Mouse (Mus musculus) layer of hippocampus, adult 9-10 months (tissue): ENCODE measurements around the gene Cd63.

ENCODE experiments used
- DNase-seq: peaks from one replicate; pipeline ENCODE4 v3.0.0; 2022; ENCODE audit warnings: low spot score

Cd63 gene

DNA sequence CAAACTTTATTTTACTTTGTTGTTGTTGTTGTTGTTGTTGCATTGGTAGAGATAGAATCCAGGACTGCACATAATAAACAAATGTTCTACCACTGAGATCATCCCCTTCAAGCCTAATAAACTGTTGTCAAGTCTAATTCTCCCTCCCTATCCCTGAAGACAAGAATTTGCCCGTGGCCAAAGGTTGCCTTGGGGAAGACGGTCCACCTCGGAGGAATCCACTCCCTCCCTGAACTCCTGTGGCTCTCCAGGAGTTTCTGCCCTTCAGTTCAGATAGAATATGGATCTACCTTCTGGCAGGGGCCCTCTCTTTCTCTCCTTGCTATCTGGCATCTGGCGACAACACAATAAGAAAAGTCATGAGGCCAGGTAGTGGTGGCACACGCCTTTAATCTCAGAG, 4.0 kb downstream of the Cd63 start:
- DNase-seq, result no peak

DNA sequence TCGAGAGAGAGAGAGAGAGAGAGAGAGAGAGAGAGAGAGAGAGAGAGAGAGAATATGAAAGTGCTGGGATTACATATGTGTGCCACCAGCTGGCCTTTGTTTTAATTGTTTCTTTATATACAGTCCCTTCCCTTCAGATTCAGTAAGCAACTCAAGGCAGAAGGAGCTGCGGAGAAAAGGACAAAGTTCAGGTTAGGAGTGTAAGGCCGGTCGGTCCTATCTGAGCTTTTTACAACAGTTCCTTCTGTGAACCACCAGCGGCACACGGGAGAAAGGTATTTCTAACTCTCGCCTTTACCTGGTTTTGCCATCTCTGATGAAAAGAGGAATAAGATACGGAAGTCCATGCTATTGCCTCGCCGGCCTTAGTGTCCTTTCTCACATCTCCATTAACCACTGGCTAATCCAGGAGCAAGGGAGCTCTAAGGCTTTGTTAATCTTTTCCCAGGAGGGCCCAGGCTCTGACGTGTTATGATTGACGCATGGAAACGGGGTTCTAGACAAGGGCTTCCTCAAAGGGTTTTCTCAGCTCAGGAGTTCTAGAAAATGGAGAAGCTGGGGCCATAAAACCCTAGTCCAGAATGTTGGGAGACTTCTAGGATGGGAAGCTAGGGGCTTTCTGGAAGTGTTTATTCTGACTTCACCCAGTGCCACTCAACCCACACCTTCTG, 8.1 kb downstream of the Cd63 start:
- no peak for DNase-seq

DNA sequence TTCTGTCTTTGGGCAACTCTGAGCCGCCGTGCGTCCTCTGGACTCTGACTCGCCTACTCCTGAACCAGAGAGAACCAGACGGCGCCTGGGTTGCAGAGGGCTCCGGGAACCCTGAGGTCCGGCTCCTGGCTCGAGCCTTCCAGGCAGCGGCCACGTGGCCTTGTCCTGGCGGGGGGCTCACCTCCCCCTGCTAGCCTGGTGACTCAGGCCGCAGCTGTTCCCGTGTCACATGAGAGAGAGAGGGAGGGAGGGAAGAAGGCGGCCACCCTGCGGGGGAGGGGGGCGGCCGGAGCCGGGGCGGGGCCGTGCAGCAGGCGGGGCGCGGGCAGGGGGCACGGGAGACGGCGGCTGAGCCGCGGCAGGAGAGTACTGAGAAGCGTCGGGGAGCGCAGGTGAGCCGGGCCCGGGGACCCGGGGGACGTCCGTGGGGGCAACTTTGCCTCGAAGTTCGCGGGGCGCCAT, 8.8 kb downstream of the Cd63 start:
- DNase-seq, result no peak

DNA sequence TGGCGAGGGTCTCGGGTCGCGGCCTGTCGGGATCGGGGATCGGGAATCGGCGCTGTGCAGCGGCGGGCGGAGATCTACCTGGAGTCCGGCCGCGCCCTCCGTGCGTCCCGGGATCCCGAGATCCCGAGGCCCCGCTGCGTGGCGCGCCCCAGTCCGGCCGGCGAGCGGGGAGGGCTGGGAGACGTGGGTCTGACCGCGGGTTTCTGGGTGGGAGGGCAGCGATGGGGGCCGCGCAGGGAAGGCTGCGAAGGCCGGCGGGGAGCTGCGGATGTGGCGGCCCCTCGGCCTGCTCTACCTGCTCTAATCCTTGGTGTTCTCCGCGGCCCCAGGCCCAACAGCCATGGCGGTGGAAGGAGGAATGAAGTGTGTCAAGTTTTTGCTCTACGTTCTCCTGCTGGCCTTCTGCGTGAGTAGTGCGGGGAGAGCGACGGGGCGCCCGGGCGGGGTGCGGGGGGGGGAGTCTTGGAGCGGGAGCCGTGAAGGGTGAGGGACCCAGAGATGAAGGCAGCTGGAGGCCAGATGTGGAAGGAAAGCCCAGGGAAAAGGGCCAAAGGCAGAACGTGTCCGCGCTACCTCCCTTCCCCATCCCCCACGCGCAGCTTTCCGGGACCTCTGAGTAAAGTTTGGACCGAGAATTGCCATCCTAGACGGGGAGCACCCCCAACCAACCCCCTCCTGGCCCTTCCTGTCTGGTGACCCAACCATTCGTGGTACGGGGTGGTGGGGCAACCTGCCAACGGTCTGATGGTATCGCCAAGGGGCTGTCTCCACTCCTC, 9.5 kb downstream of the Cd63 start:
- DNase-seq, result no peak

DNA sequence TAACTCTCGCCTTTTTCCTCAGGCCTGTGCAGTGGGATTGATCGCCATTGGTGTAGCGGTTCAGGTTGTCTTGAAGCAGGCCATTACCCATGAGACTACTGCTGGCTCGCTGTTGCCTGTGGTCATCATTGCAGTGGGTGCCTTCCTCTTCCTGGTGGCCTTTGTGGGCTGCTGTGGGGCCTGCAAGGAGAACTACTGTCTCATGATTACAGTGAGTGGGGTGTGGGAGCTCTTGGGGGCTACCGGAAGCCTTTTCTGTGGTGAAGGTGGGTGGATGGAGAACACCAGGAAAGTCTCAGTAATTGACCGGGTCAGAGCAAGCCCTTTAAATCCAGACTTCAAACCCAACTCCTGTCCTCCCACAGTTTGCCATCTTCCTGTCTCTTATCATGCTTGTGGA, 10.6 kb downstream of the Cd63 start:
- no peak for DNase-seq

DNA sequence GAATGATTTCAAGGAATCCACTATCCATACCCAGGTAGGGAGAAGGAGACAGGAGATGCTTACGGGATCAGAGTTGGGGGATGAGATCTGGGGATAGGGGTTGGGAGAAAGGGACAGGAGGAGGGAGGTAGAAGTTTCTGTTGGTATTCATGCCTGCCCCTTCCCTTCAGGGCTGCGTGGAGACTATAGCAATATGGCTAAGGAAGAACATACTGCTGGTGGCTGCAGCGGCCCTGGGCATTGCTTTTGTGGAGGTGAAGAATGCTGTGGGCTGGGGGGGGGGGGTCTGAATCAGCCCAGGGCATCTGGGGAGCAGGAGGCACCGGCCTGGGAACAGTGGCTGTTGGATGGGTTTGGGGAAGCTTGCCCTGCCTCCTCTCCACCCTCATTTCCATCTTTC, 11.5 kb downstream of the Cd63 start:
- DNase-seq, result no peak

DNA sequence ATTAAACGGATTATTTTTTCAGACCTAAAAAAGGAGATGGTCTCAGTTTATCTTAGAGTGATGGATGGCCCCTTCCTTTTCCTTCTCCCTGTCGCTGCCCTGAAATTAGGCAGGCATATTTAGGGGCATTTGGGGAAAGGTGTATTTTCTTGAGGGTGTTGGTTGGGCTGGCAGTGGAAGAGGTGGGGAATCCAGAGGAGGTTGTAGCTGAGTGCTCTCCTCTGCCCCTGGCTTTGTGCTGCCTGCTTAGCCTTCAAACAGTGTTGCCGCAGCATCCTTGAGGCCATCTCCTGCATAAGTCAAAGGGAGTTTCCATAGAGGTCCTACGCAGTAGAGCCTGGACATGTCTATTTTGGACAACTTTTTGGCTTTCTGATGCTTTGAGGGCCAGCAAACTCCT, 12.0 kb downstream of the Cd63 start:
- DNase-seq, result no peak

DNA sequence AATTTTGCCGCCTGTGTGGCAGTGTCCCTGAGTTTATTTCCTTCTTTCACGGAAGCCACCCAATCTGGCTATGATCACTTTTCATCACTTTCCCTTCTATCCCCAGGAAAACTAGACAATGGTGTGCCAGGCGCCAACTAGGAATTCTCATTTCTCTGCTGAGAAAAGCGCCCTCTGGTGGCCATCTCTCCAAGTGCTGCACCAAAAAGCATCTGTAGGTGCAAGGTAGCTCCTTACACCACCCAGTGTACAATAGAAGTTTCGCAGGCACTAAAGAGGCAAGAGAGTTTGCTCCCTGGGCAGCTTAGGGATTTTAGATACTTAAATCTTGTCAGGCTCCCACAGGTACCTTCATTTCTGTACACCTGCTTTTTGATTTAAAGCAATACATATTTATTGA, 12.4 kb downstream of the Cd63 start:
- DNase-seq, result peak; percentile 89

DNA sequence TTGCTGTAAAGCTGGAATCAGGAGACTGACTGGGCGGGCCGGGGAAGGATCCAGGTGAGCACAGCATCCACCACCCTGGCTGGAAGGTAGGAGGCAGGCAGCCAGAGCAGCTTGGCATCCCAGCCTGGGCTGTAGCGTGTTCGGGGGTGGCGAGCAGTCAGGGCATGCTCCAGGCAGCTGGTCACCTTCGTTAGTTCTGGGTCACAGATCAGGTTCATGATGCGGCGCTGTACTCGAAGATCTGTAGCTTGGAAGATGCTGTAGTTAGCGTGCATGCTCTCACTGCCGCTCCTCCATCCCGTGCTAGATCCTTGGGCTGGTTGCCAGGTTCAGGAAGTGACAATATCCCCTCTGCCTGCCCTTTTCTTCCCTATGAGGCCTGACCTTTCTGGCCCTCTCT, 12.9 kb downstream of the Cd63 start:
- no peak for DNase-seq

DNA sequence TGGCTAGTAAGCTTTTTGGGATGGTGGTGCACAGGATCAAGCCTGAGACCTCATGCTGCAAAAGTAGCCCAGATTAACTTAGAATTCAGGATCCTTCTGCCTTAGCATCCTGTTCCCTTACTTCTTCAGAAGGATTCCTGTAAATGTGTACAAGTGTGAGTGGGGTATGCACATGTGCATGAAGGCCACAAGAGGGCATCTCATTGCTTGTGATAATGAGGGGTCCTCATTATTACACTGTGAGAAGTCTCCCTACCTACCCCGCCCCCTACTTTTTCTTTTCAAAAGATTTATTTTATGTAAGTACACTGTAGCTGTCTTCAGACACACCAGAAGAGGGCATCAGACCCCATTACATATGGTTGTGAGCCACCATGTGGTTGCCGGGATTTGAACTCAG, 14.8 kb downstream of the Cd63 start:
- no peak for DNase-seq

DNA sequence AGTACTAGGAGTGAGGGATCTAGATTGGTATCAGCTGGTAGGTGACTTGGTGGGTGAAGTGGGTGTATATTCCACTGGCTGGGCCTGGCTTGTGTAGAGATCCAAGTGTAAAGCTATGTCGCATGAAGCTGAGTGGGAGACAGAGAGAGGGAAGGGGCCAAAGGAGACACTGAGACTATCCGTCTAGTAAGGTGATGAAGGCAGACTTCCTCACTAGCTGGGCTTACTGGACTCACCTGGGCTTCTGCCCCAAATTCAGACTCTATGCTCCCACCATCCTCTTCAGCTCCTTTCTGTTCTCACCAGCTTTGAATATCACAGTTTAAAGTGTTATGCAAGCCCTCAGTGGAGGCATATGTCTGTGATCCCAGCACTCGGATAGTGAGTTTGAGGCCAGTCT, 15.9 kb downstream of the Cd63 start:
- no peak for DNase-seq

DNA sequence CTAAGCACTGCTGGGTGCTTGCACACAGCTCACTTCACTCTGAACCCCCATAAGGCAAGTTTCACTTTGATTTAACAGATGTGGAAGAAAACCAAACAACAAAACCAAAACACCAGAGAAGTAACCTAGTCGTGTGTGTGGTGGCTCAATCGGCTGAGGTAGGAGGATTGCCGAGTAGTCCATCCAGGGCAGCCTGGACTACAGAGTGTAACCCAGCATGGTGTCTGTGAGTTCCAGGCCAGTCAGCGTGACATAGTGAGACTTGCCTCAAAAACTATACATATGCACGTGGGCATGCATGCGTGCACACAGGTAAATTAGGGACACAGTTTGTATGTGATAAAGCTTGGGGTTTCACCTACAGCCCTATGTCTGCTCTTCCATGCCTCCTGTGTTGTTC, 16.6 kb downstream of the Cd63 start:
- no peak for DNase-seq

DNA sequence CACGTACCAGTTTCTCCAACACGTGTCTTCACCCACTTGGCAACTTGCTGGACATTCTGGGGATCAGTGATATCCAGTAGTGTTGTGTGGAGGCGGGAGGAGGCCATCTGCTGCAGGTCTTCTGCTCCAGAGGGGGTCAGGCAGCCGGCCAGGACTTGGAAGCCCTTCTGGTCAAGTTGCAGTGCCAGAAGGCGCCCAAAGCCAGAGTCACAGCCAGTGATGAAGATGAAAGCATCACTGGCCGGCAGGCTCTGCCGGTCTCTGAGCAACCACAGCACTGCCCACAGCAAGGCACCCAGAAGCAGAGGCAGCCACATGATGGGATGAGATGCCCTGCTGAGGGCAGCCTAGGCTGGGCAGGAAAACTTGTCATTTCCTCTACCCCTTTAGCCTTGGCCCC, 17.5 kb downstream of the Cd63 start:
- DNase-seq, result no peak

DNA sequence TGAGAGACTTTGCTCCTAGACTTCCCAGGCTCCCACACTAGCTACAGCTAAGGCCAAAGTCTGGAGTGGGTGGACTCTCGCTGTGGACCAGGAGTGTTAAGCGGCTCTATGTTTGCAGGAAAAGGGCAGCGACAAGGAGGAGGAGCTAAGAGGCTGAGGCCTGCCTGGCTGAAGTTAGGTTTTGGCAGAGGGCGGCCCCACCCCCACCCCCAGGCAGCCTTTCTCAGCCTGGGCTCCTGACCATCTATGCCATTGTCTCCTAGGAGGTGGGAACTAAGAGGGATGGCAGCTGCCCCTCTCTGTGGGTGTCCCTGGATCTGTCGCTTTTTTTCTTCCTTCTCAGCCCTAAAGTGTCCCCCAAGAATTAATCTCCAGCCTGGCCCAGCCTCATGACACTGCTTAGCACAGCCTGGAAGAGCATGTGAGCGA, 18.4 kb downstream of the Cd63 start:
- DNase-seq, result no peak

DNA sequence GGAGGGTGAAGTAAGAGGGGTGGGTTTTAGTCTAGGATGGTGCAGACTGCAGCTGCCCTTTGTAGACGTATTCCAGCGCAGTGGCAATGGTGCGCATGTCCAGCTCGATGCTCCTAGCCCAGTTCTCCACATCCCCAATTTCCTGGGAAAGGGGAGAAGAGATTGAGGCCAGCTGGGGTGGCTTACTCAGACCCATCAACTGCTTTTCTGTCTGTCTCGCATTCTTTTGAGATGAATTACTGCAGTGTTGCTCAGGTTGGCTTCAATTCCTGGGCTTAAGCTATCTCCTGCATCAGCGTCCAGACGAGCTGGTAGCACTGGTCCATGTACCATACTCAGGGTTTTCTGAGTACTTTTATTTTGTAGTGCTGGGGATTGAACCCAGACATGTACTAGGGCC, 19.2 kb downstream of the Cd63 start:
- DNase-seq, result no peak

DNA sequence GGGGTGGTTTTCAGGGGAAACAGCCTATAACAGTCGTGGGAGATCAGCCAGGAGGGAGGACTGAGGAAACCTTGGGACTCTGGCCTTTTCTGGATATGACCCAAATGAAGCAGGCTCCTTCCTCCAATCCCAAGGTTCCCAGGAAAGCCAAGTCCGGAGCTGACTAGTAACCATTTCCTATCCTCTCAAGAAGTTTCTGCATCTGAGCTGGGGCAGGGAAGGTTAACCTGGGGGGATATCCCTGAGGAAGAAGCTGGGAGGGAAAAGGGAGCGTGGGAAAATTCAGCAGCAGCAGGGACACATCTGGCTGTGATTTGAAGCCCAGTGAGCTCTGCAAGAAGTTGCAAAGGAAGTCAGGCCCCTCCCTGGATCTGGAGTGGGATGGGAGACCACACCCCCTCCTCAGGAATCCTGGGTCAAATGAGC, 20.0 kb downstream of the Cd63 start:
- no peak for DNase-seq

DNA sequence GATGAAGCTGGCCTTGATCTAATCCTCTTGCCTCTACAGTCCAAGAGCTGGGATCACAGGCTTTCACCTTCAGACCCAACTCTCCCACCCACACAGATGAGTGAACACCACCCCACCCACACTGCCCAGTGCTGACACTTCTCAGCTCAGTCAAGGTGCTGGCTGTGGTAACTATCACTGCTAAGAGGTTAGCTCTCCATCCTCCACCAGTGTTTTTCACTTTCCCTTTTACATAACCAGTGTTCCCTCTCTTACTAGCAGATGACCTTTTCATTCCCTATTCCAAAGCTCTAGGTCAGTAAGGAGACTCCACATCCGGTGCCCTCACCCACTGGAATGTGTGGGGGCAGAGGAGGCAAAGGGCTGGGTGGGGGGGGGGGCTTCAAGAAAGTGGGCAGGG, 20.5 kb downstream of the Cd63 start:
- DNase-seq, result no peak

DNA sequence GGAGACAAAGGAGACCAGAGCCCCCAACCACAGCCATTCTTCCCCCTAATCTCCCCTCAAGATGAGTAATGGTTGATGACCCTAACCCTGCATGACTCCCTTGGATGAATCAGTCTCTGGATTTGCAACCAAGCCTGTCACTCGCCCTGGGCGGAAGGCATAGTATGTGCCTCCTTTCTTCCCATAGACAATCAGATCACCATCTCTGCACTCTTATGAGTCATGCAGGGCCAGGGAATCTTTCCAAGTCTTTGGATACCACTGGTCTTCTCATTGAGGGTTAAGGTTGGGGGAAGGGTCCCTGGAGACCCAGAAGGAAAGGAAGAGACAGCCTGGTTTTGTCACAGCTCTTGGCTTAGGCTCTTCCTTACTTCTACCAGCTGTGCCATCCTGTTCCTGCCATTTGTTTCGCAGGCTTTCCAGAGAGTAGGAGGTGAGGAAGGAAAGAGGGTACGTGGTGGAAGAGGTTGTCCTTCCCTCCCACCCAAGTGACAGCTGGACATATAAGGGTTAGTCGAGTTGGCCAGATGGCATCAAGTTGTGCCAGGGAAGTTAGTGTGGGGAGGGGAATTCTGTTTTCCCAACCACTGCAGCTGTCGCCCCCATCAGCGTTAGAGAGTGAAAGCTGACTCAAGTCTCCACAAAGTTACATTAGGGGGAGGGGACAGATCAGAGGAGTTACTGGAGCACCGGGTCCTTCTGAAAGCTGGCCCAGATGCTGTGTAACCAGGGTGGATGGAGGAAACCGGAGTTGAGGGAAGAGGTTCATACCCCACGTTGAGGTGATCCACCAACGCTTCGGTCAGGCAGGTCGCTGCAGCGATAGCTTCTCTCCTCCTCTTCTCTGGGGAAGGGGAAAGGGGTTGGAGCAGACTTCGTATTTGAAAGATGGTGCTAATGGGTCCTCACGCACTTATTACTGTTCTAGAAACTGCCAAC, 21.4 kb downstream of the Cd63 start:
- DNase-seq, result no peak

DNA sequence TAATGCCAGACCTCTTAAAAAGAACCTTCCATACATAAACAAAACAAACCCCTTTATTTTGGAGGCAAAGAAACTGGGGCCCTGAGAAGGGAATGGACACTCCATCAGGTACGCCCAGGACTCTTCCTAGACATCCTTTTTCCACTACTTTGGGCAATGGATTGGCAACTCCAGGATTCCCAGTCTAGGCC, 21.9 kb downstream of the Cd63 start, which contains the start of gene Rdh5:
Rdh5 (minus strand) TSS at position 67 of the 191 bp plus-strand sequence.
- DNase-seq, result no peak

DNA sequence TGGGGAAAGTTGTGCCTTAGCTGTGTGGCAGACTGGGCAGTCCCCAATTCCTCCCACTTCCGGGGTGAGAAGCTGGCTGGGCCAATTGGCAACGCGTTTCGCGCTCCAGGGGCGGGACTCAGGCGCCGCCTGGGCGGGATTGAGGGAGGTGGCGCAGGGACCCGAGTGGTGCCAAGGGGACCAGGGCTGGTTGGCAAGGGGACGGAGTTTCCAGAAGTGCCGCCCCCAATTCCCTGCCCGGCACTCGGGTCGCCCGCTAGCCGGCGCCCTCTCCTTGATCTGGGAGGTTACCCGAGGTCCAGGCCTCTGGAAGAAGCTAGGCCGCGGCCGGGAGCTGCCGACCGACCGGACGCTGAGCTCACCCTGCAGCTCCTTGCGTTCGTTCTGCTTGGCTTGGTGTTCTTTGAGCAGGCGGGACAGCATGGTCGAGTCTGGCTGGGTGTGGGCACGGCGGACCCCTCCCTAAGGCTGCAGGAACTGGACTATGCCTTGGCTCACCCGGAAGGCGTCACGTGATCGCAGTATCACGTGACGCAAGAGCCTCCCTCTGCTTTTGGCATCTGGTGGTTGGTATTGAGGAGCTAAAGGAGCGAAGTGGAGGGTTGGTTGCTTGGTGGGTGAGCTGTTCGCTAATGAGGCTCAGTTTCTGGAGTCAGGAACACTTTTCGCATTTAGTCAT, 22.4 kb downstream of the Cd63 start:
- DNase-seq, result peak; percentile 82

DNA sequence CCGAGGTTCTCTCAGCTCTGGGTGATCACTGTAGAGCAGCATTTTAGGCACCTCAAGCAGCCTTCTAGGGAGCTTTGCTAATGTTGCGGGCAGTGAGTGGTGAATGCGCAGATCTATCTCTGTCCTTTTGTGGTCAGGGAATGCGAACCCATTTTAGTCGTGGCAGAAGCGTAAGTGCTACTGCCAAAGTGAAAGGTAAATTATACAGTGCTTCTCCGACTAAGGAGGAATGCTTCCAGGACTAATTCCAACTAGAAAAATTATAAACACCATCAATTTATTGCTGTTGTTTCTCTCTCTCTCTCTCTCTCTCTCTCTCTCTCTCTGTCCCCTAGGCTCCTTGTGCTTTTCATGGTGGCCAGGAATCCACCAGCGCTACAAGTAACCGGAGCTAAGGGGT, 23.1 kb downstream of the Cd63 start, which contains the start of gene Bloc1s1:
Bloc1s1 (minus strand) TSS at position 101 of the 400 bp plus-strand sequence.
- DNase-seq, result no peak

DNA sequence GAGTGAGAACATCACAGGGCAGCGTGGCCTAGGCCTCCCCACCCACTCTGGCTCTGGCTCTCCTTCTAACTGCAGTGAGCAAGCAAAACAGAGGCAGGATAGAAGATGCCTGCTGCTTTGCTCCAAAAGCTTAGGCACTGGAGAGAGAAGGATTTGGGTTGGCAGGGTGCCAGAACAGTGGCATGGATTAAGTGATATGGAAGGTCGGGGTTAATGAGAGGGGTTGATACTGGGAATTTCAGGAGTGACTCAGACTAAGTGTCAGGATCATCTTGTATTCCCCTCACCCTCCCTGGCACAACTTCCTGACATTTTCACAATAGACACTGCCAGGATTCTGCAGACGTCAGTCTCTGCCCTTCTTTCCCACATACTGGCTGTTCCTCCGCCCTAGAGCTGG, 27.6 kb downstream of the Cd63 start:
- DNase-seq, result no peak
